Mouse (Mus musculus) heart, embryonic 11.5 days (tissue): ENCODE measurements around the gene Olfr1018. TPM values are rescaled to one million over a fixed set of nuclear protein-coding genes. Genes with fewer than 3 reads are reported as not detected.

Experiments
- ATAC-seq: fragments of 200-750 bp; cut with Nextera tagmentation; replicated peaks from 2 replicates; pipeline ENCODE4 v1.8.0; 2017; ENCODE audit warnings: moderate library complexity; ENCODE audit not compliant: insufficient number of reproducible peaks, low FRiP score, low TSS enrichment
- H3K27ac ChIP-seq: fragments of 300-500 bp; sonication (generic); 2 replicates; pipeline ENCODE4 v1.5.1; 2014; ENCODE audit warnings: mild to moderate bottlenecking, low read depth, low read length
- H3K27me3 ChIP-seq: fragments of 300-500 bp; sonication (generic); 2 replicates; pipeline ENCODE4 v1.6.1; 2014; ENCODE audit warnings: mild to moderate bottlenecking, low read length, mixed read lengths; ENCODE audit not compliant: control insufficient read depth, insufficient read depth
- H3K36me3 ChIP-seq: fragments of 300-500 bp; sonication (generic); 2 replicates; pipeline ENCODE4 v1.6.1; 2014; ENCODE audit warnings: mild to moderate bottlenecking, low read length, moderate library complexity, mixed read lengths; ENCODE audit not compliant: control insufficient read depth, insufficient read depth
- H3K4me1 ChIP-seq: fragments of 300-500 bp; sonication (generic); 2 replicates; pipeline ENCODE4 v1.6.1; 2014; ENCODE audit warnings: low read length; ENCODE audit not compliant: control insufficient read depth, insufficient read depth
- H3K4me2 ChIP-seq: fragments of 300-500 bp; sonication (generic); 2 replicates; pipeline ENCODE4 v1.6.1; 2014; ENCODE audit warnings: mild to moderate bottlenecking, moderate library complexity
- H3K4me3 ChIP-seq: fragments of 300-500 bp; sonication (generic); 2 replicates; pipeline ENCODE4 v1.5.1; 2014; ENCODE audit warnings: low read depth, low read length
- H3K9ac ChIP-seq: fragments of 300-500 bp; sonication (generic); 2 replicates; pipeline ENCODE4 v1.6.1; 2014; ENCODE audit warnings: mild to moderate bottlenecking, low read depth, low read length, moderate library complexity
- H3K9me3 ChIP-seq: fragments of 300-500 bp; sonication (generic); replicated peaks from 2 replicates; pipeline ENCODE4 v1.6.1; 2016; ENCODE audit warnings: low read length; ENCODE audit not compliant: control insufficient read depth
- WGBS: fragments of 180-500 bp; shearing (Covaris S2); extraction: QIAGEN DNeasy Blood & Tissue Kit; methylation state at CpG from one replicate; pipeline ENCODE4 v1.1.7; 2014; ENCODE audit not compliant: insufficient replicate concordance; 5-methylcytosine and 5-hydroxymethylcytosine counted together
- polyA plus RNA-seq: library from polyadenylated mRNA; unstranded; fragments of >200 nt; fragmentation: Nextera tagmentation; extraction: Ambion mirVana; gene quantifications from 2 replicates; pipeline ENCODE4 v1.2.1, GENCODE M21; 2014

The Olfr1018 gene
- not detected in 2 replicates for polyA plus RNA-seq

DNA sequence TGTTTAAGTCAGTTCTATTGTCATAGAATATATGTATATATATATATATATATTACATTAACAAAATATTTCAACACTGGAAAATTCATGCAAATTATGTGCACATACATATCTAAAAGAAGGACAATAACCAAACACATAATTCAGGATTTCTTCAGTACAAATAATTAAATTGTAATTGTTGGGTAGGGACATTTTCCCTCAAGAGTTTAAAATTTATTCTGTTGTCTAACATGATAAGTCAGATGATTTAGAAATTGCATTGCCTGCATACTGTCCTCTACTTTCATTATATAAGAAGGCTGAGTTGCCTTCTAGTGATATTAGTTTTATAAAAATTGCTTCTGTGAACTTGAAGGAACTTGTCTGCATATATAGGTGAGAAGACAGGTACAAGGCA is at the start of gene Olfr1018:
Gene Olfr1018 (plus strand): TSS at position 301 of the 400 bp plus-strand sequence.
- H3K27ac ChIP-seq = no peak within 1 kb of the TSS
- no peak within 1 kb of the TSS for H3K4me3 ChIP-seq
- ATAC-seq = no peak
- no peaks in the 10 kb centered on the region for H3K27me3 ChIP-seq
- no peaks in the 10 kb centered on the region for H3K36me3 ChIP-seq
- H3K9me3 ChIP-seq = no peaks in the 10 kb centered on the region
- H3K9ac ChIP-seq = no peak within 1 kb of the TSS
- H3K4me2 ChIP-seq = no peak within 1 kb of the TSS
- H3K4me1 ChIP-seq = no peaks in the 10 kb centered on the region

GRCm38 (mm10) chr2:85772413-85772812 is 45.9 kb upstream of the Olfr1018 start, which contains the start of gene Olfr1014:
Olfr1014 (plus strand) TSS chr2:85772713.
- Histone ChIP-seq H3K4me1 (no peaks in the 10 kb centered on the region), H3K27ac (no peak within 1 kb of the TSS), H3K27me3 (no peaks in the 10 kb centered on the region), H3K9ac (no peak within 1 kb of the TSS), H3K9me3 (no peaks in the 10 kb centered on the region), H3K4me3 (no peak within 1 kb of the TSS), H3K4me2 (no peak within 1 kb of the TSS), H3K36me3 (no peaks in the 10 kb centered on the region)
- no peak for ATAC-seq

DNA sequence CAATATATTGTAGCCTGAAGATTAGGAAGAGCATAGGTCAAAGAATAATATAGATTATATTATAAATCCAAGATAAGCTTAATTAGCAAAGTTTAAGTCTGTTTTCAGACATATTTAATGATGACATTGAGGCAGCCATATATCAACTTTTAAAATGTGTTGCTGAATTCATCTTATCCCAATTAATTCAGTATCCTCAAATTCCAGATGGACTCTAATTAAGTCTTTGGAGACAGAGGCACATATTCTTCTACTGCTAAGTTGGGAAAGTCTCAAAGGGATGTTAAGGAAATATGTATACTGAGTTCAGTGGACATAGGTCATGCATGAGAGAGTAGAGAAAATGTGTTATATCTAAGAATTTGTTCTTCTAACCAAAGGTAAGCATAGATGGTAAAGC is 36.6 kb upstream of the Olfr1018 start, which contains the start of gene Olfr1015:
Gene Olfr1015 (plus strand): TSS at position 301 of the 400 bp plus-strand sequence.
- Histone ChIP-seq H3K27ac (no peak within 1 kb of the TSS), H3K36me3 (no peaks in the 10 kb centered on the region), H3K4me2 (no peak within 1 kb of the TSS), H3K9ac (no peak within 1 kb of the TSS), H3K9me3 (no peaks in the 10 kb centered on the region), H3K27me3 (no peaks in the 10 kb centered on the region), H3K4me3 (no peak within 1 kb of the TSS), H3K4me1 (no peaks in the 10 kb centered on the region)
- ATAC-seq = no peak

- Histone ChIP-seq H3K9ac (no peak overlapping the region), H3K27me3 (no peaks in the 10 kb centered on the region), H3K9me3 (no peaks in the 10 kb centered on the region), H3K36me3 (no peaks in the 10 kb centered on the region), H3K4me1 (no peaks in the 10 kb centered on the region), H3K4me3 (no peak overlapping the region), H3K4me2 (no peak overlapping the region), H3K27ac (no peak overlapping the region)
- ATAC-seq = no peak
- 57% methylated on average over 2 of the region's 2 CpGs for WGBS
Measured at GRCm38 (mm10) chr2:85792331-85792730, 25.9 kb upstream of the Olfr1018 start.

DNA sequence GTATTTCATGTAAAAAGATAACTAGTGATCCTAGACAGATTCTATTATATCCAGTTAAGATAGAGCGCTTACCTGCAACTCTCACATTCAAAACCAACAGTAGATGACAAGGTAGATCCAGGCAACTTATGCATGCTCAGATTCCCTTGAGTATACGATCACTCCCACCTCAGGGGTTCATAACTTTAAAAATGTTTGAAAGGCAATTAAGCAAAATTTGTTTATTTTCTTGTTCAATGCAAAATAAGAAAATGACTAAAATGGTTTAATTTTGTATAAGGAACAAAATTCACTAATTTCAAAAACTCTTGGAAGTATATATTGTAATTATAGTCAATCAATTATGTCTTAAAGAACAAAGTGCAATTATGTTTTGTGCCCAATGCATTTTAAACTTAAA is 15.8 kb upstream of the Olfr1018 start, which contains the start of gene Olfr1016:
Gene Olfr1016 (minus strand): TSS at position 101 of the 400 bp plus-strand sequence.
- Histone ChIP-seq H3K9ac (no peak within 1 kb of the TSS), H3K9me3 (no peaks in the 10 kb centered on the region), H3K4me2 (no peak within 1 kb of the TSS), H3K36me3 (no peaks in the 10 kb centered on the region), H3K27ac (no peak within 1 kb of the TSS), H3K27me3 (no peaks in the 10 kb centered on the region), H3K4me1 (no peaks in the 10 kb centered on the region), H3K4me3 (no peak within 1 kb of the TSS)
- ATAC-seq = no peak
- WGBS = 76% methylated on average over 2 of the region's 2 CpGs

GRCm38 (mm10) chr2:85804501-85804900 is 13.8 kb upstream of the Olfr1018 start:
- no peaks in the 10 kb centered on the region for H3K4me1 ChIP-seq
- H3K27me3 ChIP-seq = no peaks in the 10 kb centered on the region
- H3K9ac ChIP-seq = no peak overlapping the region
- H3K27ac ChIP-seq = no peak overlapping the region
- no peaks in the 10 kb centered on the region for H3K9me3 ChIP-seq
- no peak overlapping the region for H3K4me2 ChIP-seq
- no peaks in the 10 kb centered on the region for H3K36me3 ChIP-seq
- WGBS = 68% methylated on average over 4 of the region's 4 CpGs
- no peak for ATAC-seq
- no peak overlapping the region for H3K4me3 ChIP-seq

DNA sequence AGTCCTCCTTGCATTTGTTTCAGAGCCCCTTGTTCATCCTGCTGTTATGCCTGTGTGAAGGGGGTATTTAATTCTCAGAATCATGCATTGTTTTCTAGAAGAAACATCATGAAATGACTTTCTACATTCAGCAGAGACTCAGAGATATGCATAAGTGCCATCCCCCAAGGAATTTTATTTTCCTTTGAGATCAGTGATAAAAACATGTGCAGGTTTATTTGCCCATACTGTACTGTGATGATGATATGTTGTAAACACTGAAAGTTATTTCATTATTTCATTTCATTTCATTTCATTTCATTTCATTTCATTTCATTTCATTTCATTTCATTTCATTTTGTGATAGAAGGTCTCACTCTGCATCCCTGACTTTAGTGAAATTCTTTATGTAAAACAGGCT is 27.1 kb downstream of the Olfr1018 start, which contains the start of gene Olfr1019:
Gene Olfr1019 (minus strand): TSS at position 101 of the 400 bp plus-strand sequence.
- Histone ChIP-seq H3K9ac (no peak within 1 kb of the TSS), H3K4me3 (no peak within 1 kb of the TSS), H3K4me1 (no peaks in the 10 kb centered on the region), H3K27ac (no peak within 1 kb of the TSS), H3K27me3 (no peaks in the 10 kb centered on the region), H3K36me3 (no peaks in the 10 kb centered on the region), H3K4me2 (no peak within 1 kb of the TSS), H3K9me3 (no peaks in the 10 kb centered on the region)
- no peak for ATAC-seq

DNA sequence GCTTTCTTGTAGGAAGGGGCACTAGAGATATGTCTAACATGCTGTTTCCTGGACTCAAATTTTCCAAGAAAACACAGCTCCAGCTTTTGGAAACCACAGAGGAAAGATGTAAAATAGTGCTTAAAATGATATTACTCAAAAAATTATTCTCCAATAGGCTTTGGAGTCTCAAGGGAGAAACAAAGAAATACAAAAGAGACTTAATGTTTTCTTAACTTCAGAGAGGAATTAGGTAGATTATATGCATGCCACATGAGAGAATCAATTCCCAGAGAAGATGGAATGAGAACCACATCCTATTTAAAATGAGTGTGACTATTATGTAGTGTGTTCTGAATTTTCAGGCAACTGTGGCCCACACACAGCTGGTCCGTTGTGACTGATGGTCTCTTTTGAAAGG is 28.5 kb downstream of the Olfr1018 start, which contains the start of gene Olfr1020:
Gene Olfr1020 (plus strand): TSS at position 301 of the 400 bp plus-strand sequence.
- Histone ChIP-seq H3K4me3 (no peak within 1 kb of the TSS), H3K4me2 (no peak within 1 kb of the TSS), H3K9me3 (no peaks in the 10 kb centered on the region), H3K9ac (no peak within 1 kb of the TSS), H3K27me3 (no peaks in the 10 kb centered on the region), H3K36me3 (no peaks in the 10 kb centered on the region), H3K27ac (no peak within 1 kb of the TSS), H3K4me1 (no peaks in the 10 kb centered on the region)
- 68% methylated on average over 1 of the region's 1 CpGs for WGBS
- ATAC-seq = no peak

- Histone ChIP-seq H3K4me3 (no peak within 1 kb of the TSS), H3K4me1 (no peaks in the 10 kb centered on the region), H3K9ac (no peak within 1 kb of the TSS), H3K9me3 (no peaks in the 10 kb centered on the region), H3K27me3 (no peaks in the 10 kb centered on the region), H3K36me3 (no peaks in the 10 kb centered on the region), H3K4me2 (no peak within 1 kb of the TSS), H3K27ac (no peak within 1 kb of the TSS)
- ATAC-seq = no peak
- 39% methylated on average over 2 of the region's 2 CpGs for WGBS
Measured at GRCm38 (mm10) chr2:85868294-85868693, 50.0 kb downstream of the Olfr1018 start, which contains the start of gene Olfr1022. Olfr1022 (plus strand) TSS chr2:85868594.
